Mouse (Mus musculus): ENCODE measurements around the gene Lrp2. TPM values are rescaled to one million over a fixed set of nuclear protein-coding genes. Genes with fewer than 3 reads are reported as not detected.

The Lrp2 gene
- polyA plus RNA-seq, 1 experiment from 2014 or later = 0.29 TPM

DNA sequence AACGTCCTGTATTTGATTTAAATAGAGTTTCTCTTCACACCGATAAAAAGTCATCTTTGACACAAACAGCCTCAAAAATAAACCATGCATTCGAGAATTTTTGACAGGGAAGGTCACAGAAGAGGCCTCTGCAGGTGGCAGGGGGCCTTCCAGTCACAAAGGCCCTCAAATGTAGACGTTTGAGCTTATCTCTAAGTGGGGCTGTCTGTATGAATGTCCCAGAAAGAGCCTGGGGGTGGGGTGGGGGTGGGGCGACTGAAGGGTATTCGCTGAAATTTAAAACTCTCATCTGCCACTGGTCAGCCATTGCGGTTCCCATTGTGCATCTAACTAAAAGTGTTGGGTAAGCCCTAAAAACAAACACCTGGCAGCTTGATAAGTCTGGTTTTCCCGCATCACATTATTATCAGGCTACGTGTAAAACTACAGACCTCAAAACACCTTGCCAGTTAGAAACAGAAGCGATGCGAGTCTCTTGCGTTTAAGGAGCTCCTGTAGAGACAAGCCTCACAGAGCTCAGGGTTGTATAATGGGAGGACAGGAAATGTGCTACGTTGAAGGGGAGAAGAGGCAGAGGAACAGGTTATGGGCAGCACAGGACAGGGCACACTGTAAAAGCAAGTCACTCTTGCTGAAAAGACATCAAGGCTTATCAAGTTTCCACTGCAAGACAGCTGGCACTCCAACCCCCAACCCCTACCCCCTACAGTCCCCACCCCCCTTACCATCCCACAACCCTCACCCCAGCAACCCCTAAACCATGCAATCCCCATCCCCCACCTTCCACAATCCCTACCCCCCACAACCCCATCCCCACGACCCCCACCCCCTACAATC is 55.0 kb downstream of the Lrp2 start:
- H3K9me3 ChIP-seq (ENCODE audit: control insufficient read depth, low read length) = no peaks in the 10 kb centered on the region
- 19% methylated on average over 14 of the region's 14 CpGs for WGBS
- no peaks in the 10 kb centered on the region for H3K4me1 ChIP-seq (replicated peaks; ENCODE audit: control insufficient read depth, insufficient read depth)
- ATAC-seq (ENCODE audit: low FRiP score, low TSS enrichment) (no peak), DNase-seq (ENCODE audit: low spot score) (no peak)
- no peak overlapping the region for H3K4me3 ChIP-seq (ENCODE audit: low read depth, low read length)
- H3K27me3 ChIP-seq (ENCODE audit: control insufficient read depth, insufficient read depth, low read length) = no peaks in the 10 kb centered on the region
- no peak overlapping the region for H3K9ac ChIP-seq (ENCODE audit: low read length)
- no peak for TF ChIP-seq EP300 (optimal IDR thresholded peaks at IDR 0.05)
- no peak for TF ChIP-seq CTCF (IDR thresholded peaks at IDR 0.05; ENCODE audit: low read depth)
- no peak overlapping the region for H3K27ac ChIP-seq (replicated peaks)
- no peaks in the 10 kb centered on the region for H3K36me3 ChIP-seq (ENCODE audit: control insufficient read depth, insufficient read depth, low read length)
- no peak overlapping the region for H3K4me2 ChIP-seq (replicated peaks; ENCODE audit: low read depth)

DNA sequence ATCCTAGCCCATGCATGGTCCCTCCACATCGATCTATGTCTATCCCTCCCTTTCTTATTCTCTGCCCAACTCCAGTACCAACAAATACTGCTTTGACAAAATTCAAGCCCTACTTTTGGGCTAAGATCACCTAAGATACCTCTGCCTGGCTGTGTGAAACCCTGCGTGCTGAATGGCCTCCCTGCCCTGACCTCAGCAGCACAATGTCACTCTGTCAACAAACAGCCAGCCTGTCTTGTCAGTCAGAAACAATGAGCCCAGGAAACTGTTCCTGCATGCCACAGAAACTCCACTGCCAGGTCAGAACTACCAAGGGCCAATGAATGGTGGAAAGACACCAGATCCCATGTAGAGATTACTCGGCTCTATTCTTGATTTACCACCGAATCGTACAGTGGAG is 55.7 kb downstream of the Lrp2 start:
- Histone ChIP-seq H3K36me3 (ENCODE audit: control insufficient read depth, insufficient read depth, low read length) (no peaks in the 10 kb centered on the region), H3K9me3 (ENCODE audit: control insufficient read depth, low read length) (no peaks in the 10 kb centered on the region), H3K4me2 (replicated peaks; ENCODE audit: low read depth) (no peak overlapping the region), H3K9ac (ENCODE audit: low read length) (no peak overlapping the region), H3K27ac (replicated peaks) (no peak overlapping the region), H3K27me3 (ENCODE audit: control insufficient read depth, insufficient read depth, low read length) (no peaks in the 10 kb centered on the region), H3K4me1 (replicated peaks; ENCODE audit: control insufficient read depth, insufficient read depth) (no peaks in the 10 kb centered on the region), H3K4me3 (ENCODE audit: low read depth, low read length) (no peak overlapping the region)
- DNase-seq (ENCODE audit: low spot score) (no peak), ATAC-seq (ENCODE audit: low FRiP score, low TSS enrichment) (no peak)
- no peak for TF ChIP-seq EP300 (optimal IDR thresholded peaks at IDR 0.05)
- no peak for TF ChIP-seq CTCF (IDR thresholded peaks at IDR 0.05; ENCODE audit: low read depth)
- 43% methylated on average over 5 of the region's 5 CpGs for WGBS

- Histone ChIP-seq H3K27ac (replicated peaks) (no peak overlapping the region), H3K4me1 (replicated peaks; ENCODE audit: control insufficient read depth, insufficient read depth) (no peaks in the 10 kb centered on the region), H3K27me3 (ENCODE audit: control insufficient read depth, insufficient read depth, low read length) (no peaks in the 10 kb centered on the region), H3K36me3 (ENCODE audit: control insufficient read depth, insufficient read depth, low read length) (no peaks in the 10 kb centered on the region), H3K9me3 (ENCODE audit: control insufficient read depth, low read length) (no peaks in the 10 kb centered on the region), H3K9ac (ENCODE audit: low read length) (no peak overlapping the region), H3K4me3 (ENCODE audit: low read depth, low read length) (no peak overlapping the region), H3K4me2 (replicated peaks; ENCODE audit: low read depth) (no peak overlapping the region)
- TF ChIP-seq EP300 (optimal IDR thresholded peaks at IDR 0.05) (no peak), CTCF (IDR thresholded peaks at IDR 0.05; ENCODE audit: low read depth) (peak; percentile 17; the same call in 1 of the 2 replicates)
- 92% methylated on average over 2 of the region's 2 CpGs for WGBS
- no peak for ATAC-seq (ENCODE audit: low FRiP score, low TSS enrichment)
- no peak for DNase-seq (ENCODE audit: low spot score)
Measured at GRCm38 (mm10) chr2:69520273-69520672, 65.6 kb downstream of the Lrp2 start.

- ATAC-seq (ENCODE audit: low FRiP score, low TSS enrichment) (no peak), DNase-seq (ENCODE audit: low spot score) (no peak)
- H3K9me3 ChIP-seq (ENCODE audit: control insufficient read depth, low read length) = no peaks in the 10 kb centered on the region
- TF ChIP-seq CTCF (IDR thresholded peaks at IDR 0.05; ENCODE audit: low read depth) (no peak), EP300 (optimal IDR thresholded peaks at IDR 0.05) (no peak)
- no peaks in the 10 kb centered on the region for H3K4me1 ChIP-seq (replicated peaks; ENCODE audit: control insufficient read depth, insufficient read depth)
- H3K27me3 ChIP-seq (ENCODE audit: control insufficient read depth, insufficient read depth, low read length) = no peaks in the 10 kb centered on the region
- no peak overlapping the region for H3K27ac ChIP-seq (replicated peaks)
- H3K36me3 ChIP-seq (ENCODE audit: control insufficient read depth, insufficient read depth, low read length) = no peaks in the 10 kb centered on the region
- H3K4me3 ChIP-seq (ENCODE audit: low read depth, low read length) = no peak overlapping the region
- no peak overlapping the region for H3K4me2 ChIP-seq (replicated peaks; ENCODE audit: low read depth)
- H3K9ac ChIP-seq (ENCODE audit: low read length) = no peak overlapping the region
- 71% methylated on average over 7 of the region's 7 CpGs for WGBS
Measured at GRCm38 (mm10) chr2:69518307-69518706, 67.6 kb downstream of the Lrp2 start.

- TF ChIP-seq EP300 (optimal IDR thresholded peaks at IDR 0.05) (no peak), CTCF (IDR thresholded peaks at IDR 0.05; ENCODE audit: low read depth) (no peak)
- Histone ChIP-seq H3K9me3 (ENCODE audit: control insufficient read depth, low read length) (no peaks in the 10 kb centered on the region), H3K27ac (replicated peaks) (no peak overlapping the region), H3K4me1 (replicated peaks; ENCODE audit: control insufficient read depth, insufficient read depth) (no peaks in the 10 kb centered on the region), H3K4me2 (replicated peaks; ENCODE audit: low read depth) (no peak overlapping the region), H3K27me3 (ENCODE audit: control insufficient read depth, insufficient read depth, low read length) (no peaks in the 10 kb centered on the region), H3K9ac (ENCODE audit: low read length) (no peak overlapping the region), H3K36me3 (ENCODE audit: control insufficient read depth, insufficient read depth, low read length) (no peaks in the 10 kb centered on the region), H3K4me3 (ENCODE audit: low read depth, low read length) (no peak overlapping the region)
- no peak for ATAC-seq (ENCODE audit: low FRiP score, low TSS enrichment)
- DNase-seq (ENCODE audit: low spot score) = no peak
- 70% methylated on average over 5 of the region's 5 CpGs for WGBS
Measured at GRCm38 (mm10) chr2:69511766-69512165, 74.1 kb downstream of the Lrp2 start.

GRCm38 (mm10) chr2:69500357-69500756 is 85.5 kb downstream of the Lrp2 start:
- no peak overlapping the region for H3K9ac ChIP-seq (ENCODE audit: low read length)
- 85% methylated on average over 9 of the region's 9 CpGs for WGBS

More at GRCm38 (mm10) chr2:69500357-69500756, 85.5 kb downstream of the Lrp2 start:
- H3K27ac ChIP-seq (replicated peaks) = no peak overlapping the region
- no peaks in the 10 kb centered on the region for H3K27me3 ChIP-seq (ENCODE audit: control insufficient read depth, insufficient read depth, low read length)
- H3K36me3 ChIP-seq (ENCODE audit: control insufficient read depth, insufficient read depth, low read length) = no peaks in the 10 kb centered on the region
- no peak for ATAC-seq (ENCODE audit: low FRiP score, low TSS enrichment)
- no peak for DNase-seq (ENCODE audit: low spot score)
- H3K4me2 ChIP-seq (replicated peaks; ENCODE audit: low read depth) = no peak overlapping the region
- H3K4me3 ChIP-seq (ENCODE audit: low read depth, low read length) = no peak overlapping the region
- no peaks in the 10 kb centered on the region for H3K9me3 ChIP-seq (ENCODE audit: control insufficient read depth, low read length)
- TF ChIP-seq EP300 (optimal IDR thresholded peaks at IDR 0.05) = no peak
- no peak for TF ChIP-seq CTCF (IDR thresholded peaks at IDR 0.05; ENCODE audit: low read depth)
- H3K4me1 ChIP-seq (replicated peaks; ENCODE audit: control insufficient read depth, insufficient read depth) = no peaks in the 10 kb centered on the region

Data from stomach, postnatal 0 days (tissue).